Mouse (Mus musculus) limb, embryonic 11.5 days (tissue): ENCODE data around the gene Man1a2. TPM values are rescaled to one million over a fixed set of nuclear protein-coding genes. Genes with fewer than 3 reads are reported as not detected.

Experiments
- ATAC-seq: fragments of 200-750 bp; cut with Nextera tagmentation; 2 replicates; pipeline ENCODE4 v1.8.0; 2017; ENCODE audit warnings: low read depth; ENCODE audit not compliant: insufficient number of reproducible peaks, low FRiP score, low TSS enrichment
- DNase-seq: peaks from one replicate; pipeline ENCODE4 v3.0.0-alpha.2; 2015; ENCODE audit warnings: low spot score
- H3K27ac ChIP-seq: fragments of 300-500 bp; sonication (generic); replicated peaks from 2 replicates; pipeline ENCODE4 v1.5.1; 2014; ENCODE audit warnings: low read depth, mild to moderate bottlenecking, low read length
- H3K27me3 ChIP-seq: fragments of 300-500 bp; sonication (generic); 2 replicates; pipeline ENCODE4 v1.6.1; 2014; ENCODE audit warnings: mild to moderate bottlenecking, low read length, mixed read lengths; ENCODE audit not compliant: control insufficient read depth, insufficient read depth
- H3K36me3 ChIP-seq: fragments of 300-500 bp; sonication (generic); 2 replicates; pipeline ENCODE4 v1.6.1; 2014; ENCODE audit warnings: mild to moderate bottlenecking, low read length, moderate library complexity, mixed read lengths; ENCODE audit not compliant: control insufficient read depth, insufficient read depth
- H3K4me1 ChIP-seq: fragments of 300-500 bp; sonication (generic); 2 replicates; pipeline ENCODE4 v1.6.1; 2014; ENCODE audit warnings: low read length, mixed read lengths; ENCODE audit not compliant: control insufficient read depth, insufficient read depth
- H3K4me2 ChIP-seq: fragments of 300-500 bp; sonication (generic); 2 replicates; pipeline ENCODE4 v1.6.1; 2014; ENCODE audit warnings: low read depth, mild to moderate bottlenecking, moderate library complexity; ENCODE audit not compliant: severe bottlenecking
- H3K4me3 ChIP-seq: fragments of 300-500 bp; sonication (generic); 2 replicates; pipeline ENCODE4 v1.5.1; 2014; ENCODE audit warnings: low read depth, low read length
- H3K9ac ChIP-seq: fragments of 300-500 bp; sonication (generic); 2 replicates; pipeline ENCODE4 v1.6.1; 2014; ENCODE audit warnings: mild to moderate bottlenecking, low read length
- H3K9me3 ChIP-seq: fragments of 300-500 bp; sonication (generic); 2 replicates; pipeline ENCODE4 v1.6.1; 2016; ENCODE audit warnings: low read length; ENCODE audit not compliant: control insufficient read depth
- WGBS: fragments of 180-500 bp; shearing (Covaris S2); extraction: QIAGEN DNeasy Blood & Tissue Kit; methylation state at CpG from one replicate; pipeline ENCODE4 v1.1.7; 2014; 5-methylcytosine and 5-hydroxymethylcytosine counted together
- polyA plus RNA-seq: library from polyadenylated mRNA; unstranded; fragments of >200 nt; fragmentation: Nextera tagmentation; extraction: Ambion mirVana; gene quantifications from 2 replicates; pipeline ENCODE4 v1.2.1, GENCODE M21; 2014

Man1a2 gene
- polyA plus RNA-seq, 1 experiment from 2014 or later, result 84.3 TPM

- WGBS, result 90% methylated on average over 4 of the region's 4 CpGs
- H3K27ac ChIP-seq, result no peak overlapping the region
- H3K4me3 ChIP-seq, result no peak overlapping the region
- DNase-seq, result no peak
- H3K9ac ChIP-seq, result no peak overlapping the region
- H3K9me3 ChIP-seq, result no peaks in the 10 kb centered on the region
- H3K4me1 ChIP-seq, result no peaks in the 10 kb centered on the region
- H3K27me3 ChIP-seq, result no peaks in the 10 kb centered on the region
- H3K4me2 ChIP-seq, result no peak overlapping the region
- 0 out of 2 replicates have a peak, but pooled peaks cover 2% of the 10 kb centered on the region for H3K36me3 ChIP-seq
- no peak for ATAC-seq
Observed at GRCm38 (mm10) chr3:100634821-100635220, 50.5 kb downstream of the Man1a2 start.

- no peaks in the 10 kb centered on the region for H3K36me3 ChIP-seq
- DNase-seq (no peak), ATAC-seq (no peak)
- no peak overlapping the region for H3K27ac ChIP-seq
- no peaks in the 10 kb centered on the region for H3K9me3 ChIP-seq
- no peak overlapping the region for H3K9ac ChIP-seq
- no peak overlapping the region for H3K4me2 ChIP-seq
- WGBS, result 82% methylated on average over 4 of the region's 4 CpGs
- no peaks in the 10 kb centered on the region for H3K27me3 ChIP-seq
- no peak overlapping the region for H3K4me3 ChIP-seq
- no peaks in the 10 kb centered on the region for H3K4me1 ChIP-seq
Observed at GRCm38 (mm10) chr3:100618511-100618910, 66.8 kb downstream of the Man1a2 start.

GRCm38 (mm10) chr3:100610916-100611315, 74.4 kb downstream of the Man1a2 start:
- Histone ChIP-seq H3K27me3 (no peaks in the 10 kb centered on the region), H3K27ac (no peak overlapping the region), H3K4me1 (no peaks in the 10 kb centered on the region; the same call in 1 of the 2 replicates), H3K9me3 (no peaks in the 10 kb centered on the region), H3K4me3 (no peak overlapping the region), H3K4me2 (no peak overlapping the region), H3K9ac (no peak overlapping the region), H3K36me3 (no peaks in the 10 kb centered on the region)
- 76% methylated on average over 1 of the region's 1 CpGs for whole genome bisulfite sequencing
- no peak for ATAC-seq
- DNase-seq, result no peak

GRCm38 (mm10) chr3:100604539-100604938, 80.8 kb downstream of the Man1a2 start:
- Histone ChIP-seq H3K9ac (no peak overlapping the region), H3K27me3 (no peaks in the 10 kb centered on the region), H3K27ac (no peak overlapping the region), H3K4me2 (no peak overlapping the region), H3K9me3 (no peaks in the 10 kb centered on the region), H3K4me3 (no peak overlapping the region), H3K4me1 (no peaks in the 10 kb centered on the region; the same call in 1 of the 2 replicates), H3K36me3 (no peaks in the 10 kb centered on the region)
- ATAC-seq, result no peak
- WGBS, result 85% methylated on average over 2 of the region's 2 CpGs
- DNase-seq, result no peak

GRCm38 (mm10) chr3:100599265-100599820, 86.0 kb downstream of the Man1a2 start:
- no peaks in the 10 kb centered on the region for H3K9me3 ChIP-seq
- no peaks in the 10 kb centered on the region for H3K27me3 ChIP-seq
- H3K27ac ChIP-seq, result no peak overlapping the region
- WGBS, result 91% methylated on average over 2 of the region's 2 CpGs
- DNase-seq (no peak), ATAC-seq (no peak)
- no peak overlapping the region for H3K4me3 ChIP-seq
- H3K9ac ChIP-seq, result no peak overlapping the region
- H3K4me2 ChIP-seq, result no peak overlapping the region
- H3K4me1 ChIP-seq, result no peaks in the 10 kb centered on the region
- H3K36me3 ChIP-seq, result no peaks in the 10 kb centered on the region

GRCm38 (mm10) chr3:100591053-100591452, 94.2 kb downstream of the Man1a2 start:
- no peaks in the 10 kb centered on the region for H3K27me3 ChIP-seq
- H3K9ac ChIP-seq, result no peak overlapping the region
- H3K4me2 ChIP-seq, result no peak overlapping the region
- no peaks in the 10 kb centered on the region for H3K9me3 ChIP-seq
- H3K4me3 ChIP-seq, result no peak overlapping the region
- ATAC-seq (no peak), DNase-seq (no peak)
- 93% methylated on average over 4 of the region's 4 CpGs for WGBS
- no peaks in the 10 kb centered on the region for H3K36me3 ChIP-seq
- no peak overlapping the region for H3K27ac ChIP-seq
- no peaks in the 10 kb centered on the region for H3K4me1 ChIP-seq

- Histone ChIP-seq H3K36me3 (no peaks in the 10 kb centered on the region), H3K4me2 (no peak overlapping the region), H3K9ac (no peak overlapping the region), H3K27me3 (no peaks in the 10 kb centered on the region), H3K4me3 (no peak overlapping the region), H3K4me1 (no peaks in the 10 kb centered on the region), H3K27ac (no peak overlapping the region), H3K9me3 (no peaks in the 10 kb centered on the region)
- DNase-seq, result no peak
- no peak for ATAC-seq
- WGBS, result 89% methylated on average over 1 of the region's 1 CpGs
Observed at GRCm38 (mm10) chr3:100582721-100583355, 102.5 kb downstream of the Man1a2 start.

- Histone ChIP-seq H3K27ac (no peak overlapping the region), H3K27me3 (no peaks in the 10 kb centered on the region), H3K36me3 (no peaks in the 10 kb centered on the region; the same call in 1 of the 2 replicates), H3K4me2 (no peak overlapping the region), H3K4me1 (no peaks in the 10 kb centered on the region), H3K9ac (no peak overlapping the region), H3K4me3 (no peak overlapping the region), H3K9me3 (no peaks in the 10 kb centered on the region)
- DNase-seq, result no peak
- 90% methylated on average over 3 of the region's 3 CpGs for WGBS
- no peak for ATAC-seq
Observed at GRCm38 (mm10) chr3:100572571-100573183, 112.6 kb downstream of the Man1a2 start.
